In the genomic region with DNA sequence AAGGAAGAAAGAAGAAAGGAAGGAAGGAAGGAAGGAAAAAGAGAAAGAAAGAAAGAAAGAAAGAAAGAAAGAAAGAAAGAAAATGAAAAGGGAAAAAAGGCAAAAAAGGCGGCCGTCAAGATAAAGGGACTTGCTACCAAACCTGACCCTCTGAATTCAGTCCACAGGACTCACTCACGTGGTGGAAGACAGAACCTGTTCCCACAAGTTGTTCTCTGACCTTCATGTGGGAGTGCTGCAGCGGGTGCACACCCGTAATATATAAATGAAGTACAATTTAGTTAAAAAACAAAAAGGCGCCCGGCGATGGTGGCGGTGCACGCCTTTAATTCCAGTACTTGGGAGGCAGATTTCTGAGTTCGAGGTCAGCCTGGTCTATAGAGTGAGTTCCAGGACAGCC, we compare ENCODE assay signal across 17 mouse cellular contexts. TPM values are rescaled to one million over a fixed set of nuclear protein-coding genes. Genes with fewer than 3 reads are reported as not detected.
DNase-seq lines count a peak whose midpoint lies in the region; ATAC-seq and TF ChIP-seq lines count a peak whose summit lies in the region.
"Had no signal": no experiment of that assay in that cellular context is flagged by ENCODE, and none has a peak within 500 bp of the region (broad histone marks: within the 10 kb centered on the region; RNA-seq: fewer than 3 reads in every experiment).

No protein-coding gene starts in this region.

- WGBS in heart, embryonic 15.5 days = 82% methylated on average over 11 of the region's 11 CpGs
- WGBS in lung, embryonic 14.5 days = 80% methylated on average over 11 of the region's 11 CpGs
- 79% methylated on average over 11 of the region's 11 CpGs for WGBS in embryonic facial prominence, embryonic 13.5 days
- WGBS in limb, embryonic 13.5 days = 85% methylated on average over 11 of the region's 11 CpGs

- H3K27me3 ChIP-seq in heart, embryonic 15.5 days = no peaks in the 10 kb centered on the region
- H3K27me3 ChIP-seq in lung, embryonic 14.5 days (ENCODE audit: insufficient read depth, low read length) = no peaks in the 10 kb centered on the region
- no peaks in the 10 kb centered on the region for H3K27me3 ChIP-seq in embryonic facial prominence, embryonic 13.5 days
- H3K27me3 ChIP-seq in limb, embryonic 13.5 days = no peaks in the 10 kb centered on the region

- H3K9me3 ChIP-seq in heart, embryonic 15.5 days (replicated peaks) = no peaks in the 10 kb centered on the region
- no peaks in the 10 kb centered on the region for H3K9me3 ChIP-seq in lung, embryonic 14.5 days (ENCODE audit: low read depth, low read length)
- H3K9me3 ChIP-seq in embryonic facial prominence, embryonic 13.5 days = no peaks in the 10 kb centered on the region
- no peaks in the 10 kb centered on the region for H3K9me3 ChIP-seq in limb, embryonic 13.5 days
- H3K9me3 ChIP-seq: G1E; liver, embryonic 13.5 days had no signal

- no peak for ATAC-seq in heart, embryonic 15.5 days (replicated peaks; ENCODE audit: insufficient number of reproducible peaks, insufficient read depth, low FRiP score, low read depth)
- ATAC-seq in lung, embryonic 14.5 days (ENCODE audit: insufficient read depth) = no peak
- no peak for ATAC-seq in embryonic facial prominence, embryonic 13.5 days (ENCODE audit: insufficient number of reproducible peaks, insufficient read depth, low FRiP score, low TSS enrichment, low read depth)
- ATAC-seq in limb, embryonic 13.5 days (ENCODE audit: low FRiP score, low read depth) = no peak
- no peak for ATAC-seq in erythroblast, adult 5-6 weeks (replicated peaks; ENCODE audit: low FRiP score, poor library complexity, severe bottlenecking)

- H3K4me2 ChIP-seq in heart, embryonic 15.5 days = no peak overlapping the region
- 0 out of 2 replicates have a peak overlapping the region, but pooled peaks have one; percentile 86 for H3K4me2 ChIP-seq in lung, embryonic 14.5 days
- peak overlapping the region; percentile 84 for H3K4me2 ChIP-seq in embryonic facial prominence, embryonic 13.5 days
- no peak overlapping the region for H3K4me2 ChIP-seq in limb, embryonic 13.5 days (replicated peaks)
- H3K4me2 ChIP-seq: liver, embryonic 13.5 days had no signal

- H3K36me3 ChIP-seq in heart, embryonic 15.5 days = no peaks in the 10 kb centered on the region
- H3K36me3 ChIP-seq in lung, embryonic 14.5 days (ENCODE audit: insufficient read depth) = peaks cover 14% of the 10 kb centered on the region
- H3K36me3 ChIP-seq in embryonic facial prominence, embryonic 13.5 days = peaks cover 15% of the 10 kb centered on the region
- peaks cover 26% of the 10 kb centered on the region for H3K36me3 ChIP-seq in limb, embryonic 13.5 days
- H3K36me3 ChIP-seq: liver, embryonic 13.5 days had no signal

- no peak for DNase-seq in heart, adult 11 months
- DNase-seq in lung, embryonic 14.5 days = no peak
- DNase-seq in lung, postnatal 36 days = no peak
- DNase-seq in gastrocnemius, adult 18-20 months (ENCODE audit: low spot score) = no peak
- DNase-seq: adrenal gland, postnatal 25 days; B cell, adult 2 months; cerebellum, adult 9-11 months; gastrocnemius, postnatal 36 days; kidney, adult 8-10 months; liver, embryonic 13.5 days; lung, postnatal 10 days had no signal

- H3K4me1 ChIP-seq in heart, embryonic 15.5 days (replicated peaks) = peaks cover 49% of the 10 kb centered on the region
- H3K4me1 ChIP-seq in lung, embryonic 14.5 days (ENCODE audit: insufficient read depth) = 0 out of 2 replicates have a peak, but pooled peaks cover 11% of the 10 kb centered on the region
- H3K4me1 ChIP-seq in embryonic facial prominence, embryonic 13.5 days = peaks cover 50% of the 10 kb centered on the region
- peaks cover 46% of the 10 kb centered on the region for H3K4me1 ChIP-seq in limb, embryonic 13.5 days

- TF ChIP-seq CTCF in lung, embryonic 14.5 days (IDR thresholded peaks at IDR 0.05; ENCODE audit: low read depth) = no peak

- 0 out of 2 replicates have a peak overlapping the region, but pooled peaks have one; percentile 89 for H3K27ac ChIP-seq in heart, embryonic 15.5 days
- H3K27ac ChIP-seq in lung, embryonic 14.5 days (ENCODE audit: low read depth) = no peak overlapping the region
- peak overlapping the region; percentile 99; the same call in 1 of the 2 replicates for H3K27ac ChIP-seq in embryonic facial prominence, embryonic 13.5 days
- H3K27ac ChIP-seq in limb, embryonic 13.5 days = no peak overlapping the region

- H3K4me3 ChIP-seq in heart, embryonic 15.5 days = no peak overlapping the region
- no peak overlapping the region for H3K4me3 ChIP-seq in lung, embryonic 14.5 days (ENCODE audit: low read depth, low read length)
- H3K4me3 ChIP-seq in embryonic facial prominence, embryonic 13.5 days = no peak overlapping the region
- H3K4me3 ChIP-seq in limb, embryonic 13.5 days = no peak overlapping the region
- H3K4me3 ChIP-seq: liver, embryonic 13.5 days had no signal

- no peak overlapping the region for H3K9ac ChIP-seq in heart, embryonic 15.5 days
- H3K9ac ChIP-seq in lung, embryonic 14.5 days = no peak overlapping the region
- H3K9ac ChIP-seq in embryonic facial prominence, embryonic 13.5 days = peak overlapping the region; percentile 99
- peak overlapping the region; percentile 100; the same call in 1 of the 2 replicates for H3K9ac ChIP-seq in limb, embryonic 13.5 days

RNA-seq across cellular contexts. Expression of gene Mex3a, which starts 3.5 kb away (rescaled TPM):
- polyA plus RNA-seq in heart, embryonic 15.5 days (2015; fragmentation: Nextera tagmentation; extraction: Ambion mirVana) = 6.5 and 8.0 TPM in 2 replicates
- 25.0 and 25.4 TPM in 2 replicates for polyA plus RNA-seq in lung, embryonic 14.5 days (2014; fragmentation: Nextera tagmentation; extraction: Ambion mirVana)
- 32.2 and 33.4 TPM in 2 replicates for polyA plus RNA-seq in embryonic facial prominence, embryonic 13.5 days (2015; fragmentation: Nextera tagmentation; extraction: Ambion mirVana)
- 32.9 and 33.9 TPM in 2 replicates for polyA plus RNA-seq in limb, embryonic 13.5 days (2015; fragmentation: Nextera tagmentation; extraction: Ambion mirVana)
- under 1 TPM; 0.17 to 0.18 TPM for total RNA-seq in gastrocnemius, adult 18-20 months (2021)
- 0.19 and 1.5 TPM in 2 replicates for total RNA-seq in erythroblast, adult 5-6 weeks (2015; ENCODE audit: low replicate concordance)
- 0.34 TPM in 1 of 2 replicates, not detected in the other for total RNA-seq in erythroblast, adult 5-6 weeks (2017; ENCODE audit: low replicate concordance)

RNA-seq across cellular contexts. Expression of gene Lmna, which starts 18.9 kb away (rescaled TPM):
- polyA plus RNA-seq in heart, embryonic 15.5 days (2015; fragmentation: Nextera tagmentation; extraction: Ambion mirVana) = 110 and 131 TPM in 2 replicates
- 70.0 TPM in 2 replicates for polyA plus RNA-seq in lung, embryonic 14.5 days (2014; fragmentation: Nextera tagmentation; extraction: Ambion mirVana)
- 311 and 321 TPM in 2 replicates for polyA plus RNA-seq in embryonic facial prominence, embryonic 13.5 days (2015; fragmentation: Nextera tagmentation; extraction: Ambion mirVana)
- polyA plus RNA-seq in limb, embryonic 13.5 days (2015; fragmentation: Nextera tagmentation; extraction: Ambion mirVana) = 174 and 183 TPM in 2 replicates
- 10 to 100 TPM; 68.3 to 89.6 TPM for total RNA-seq in gastrocnemius, adult 18-20 months (2021)
- 6.9 and 9.0 TPM in 2 replicates for total RNA-seq in erythroblast, adult 5-6 weeks (2015; ENCODE audit: low replicate concordance)
- 45.6 and 52.7 TPM in 2 replicates for total RNA-seq in erythroblast, adult 5-6 weeks (2017; ENCODE audit: low replicate concordance)

RNA-seq across cellular contexts. Expression of gene Rab25, which starts 19.5 kb away (rescaled TPM):
- polyA plus RNA-seq in heart, embryonic 15.5 days (2015; fragmentation: Nextera tagmentation; extraction: Ambion mirVana) = 0.92 and 4.0 TPM in 2 replicates
- 21.3 and 22.1 TPM in 2 replicates for polyA plus RNA-seq in lung, embryonic 14.5 days (2014; fragmentation: Nextera tagmentation; extraction: Ambion mirVana)
- polyA plus RNA-seq in embryonic facial prominence, embryonic 13.5 days (2015; fragmentation: Nextera tagmentation; extraction: Ambion mirVana) = 18.6 and 19.5 TPM in 2 replicates
- 7.7 and 9.3 TPM in 2 replicates for polyA plus RNA-seq in limb, embryonic 13.5 days (2015; fragmentation: Nextera tagmentation; extraction: Ambion mirVana)
- not detected for total RNA-seq in gastrocnemius, adult 18-20 months (2021)
- total RNA-seq in erythroblast, adult 5-6 weeks (2015; ENCODE audit: low replicate concordance) = not detected in 2 replicates
- not detected in 2 replicates for total RNA-seq in erythroblast, adult 5-6 weeks (2017; ENCODE audit: low replicate concordance)
- total RNA-seq: adrenal gland, postnatal 25 days; gastrocnemius, postnatal 36 days had no signal
- polyA plus RNA-seq: heart, postnatal 0 days had no signal

RNA-seq across cellular contexts. Expression of gene Lamtor2, which starts 24.2 kb away (rescaled TPM):
- polyA plus RNA-seq in heart, embryonic 15.5 days (2015; fragmentation: Nextera tagmentation; extraction: Ambion mirVana) = 119 and 144 TPM in 2 replicates
- 77.6 and 93.9 TPM in 2 replicates for polyA plus RNA-seq in lung, embryonic 14.5 days (2014; fragmentation: Nextera tagmentation; extraction: Ambion mirVana)
- polyA plus RNA-seq in embryonic facial prominence, embryonic 13.5 days (2015; fragmentation: Nextera tagmentation; extraction: Ambion mirVana) = 164 and 169 TPM in 2 replicates
- polyA plus RNA-seq in limb, embryonic 13.5 days (2015; fragmentation: Nextera tagmentation; extraction: Ambion mirVana) = 147 and 154 TPM in 2 replicates
- 10 to 100 TPM; 90.8 to 95.9 TPM for total RNA-seq in gastrocnemius, adult 18-20 months (2021)
- 4.2 and 8.6 TPM in 2 replicates for total RNA-seq in erythroblast, adult 5-6 weeks (2015; ENCODE audit: low replicate concordance)
- total RNA-seq in erythroblast, adult 5-6 weeks (2017; ENCODE audit: low replicate concordance) = 14.3 and 15.8 TPM in 2 replicates

RNA-seq across cellular contexts. Expression of gene Ubqln4, which starts 24.9 kb away (rescaled TPM):
- polyA plus RNA-seq in heart, embryonic 15.5 days (2015; fragmentation: Nextera tagmentation; extraction: Ambion mirVana) = 30.0 and 34.9 TPM in 2 replicates
- polyA plus RNA-seq in lung, embryonic 14.5 days (2014; fragmentation: Nextera tagmentation; extraction: Ambion mirVana) = 64.9 and 68.5 TPM in 2 replicates
- polyA plus RNA-seq in embryonic facial prominence, embryonic 13.5 days (2015; fragmentation: Nextera tagmentation; extraction: Ambion mirVana) = 43.0 and 44.6 TPM in 2 replicates
- 46.6 and 48.2 TPM in 2 replicates for polyA plus RNA-seq in limb, embryonic 13.5 days (2015; fragmentation: Nextera tagmentation; extraction: Ambion mirVana)
- 10 to 100 TPM; 86.3 to 89.9 TPM for total RNA-seq in gastrocnemius, adult 18-20 months (2021)
- 5.4 and 7.9 TPM in 2 replicates for total RNA-seq in erythroblast, adult 5-6 weeks (2015; ENCODE audit: low replicate concordance)
- total RNA-seq in erythroblast, adult 5-6 weeks (2017; ENCODE audit: low replicate concordance) = 5.7 and 10.0 TPM in 2 replicates

Comparison
In these comparisons a context has a peak if more than half of its experiments do, and no peak if none do; other contexts are left out.
1. H3K27ac ChIP-seq: peak in heart, embryonic 15.5 days (single experiment) and embryonic facial prominence, embryonic 13.5 days (single experiment); none in lung, embryonic 14.5 days (single experiment) and limb, embryonic 13.5 days (single experiment).
2. H3K4me2 ChIP-seq: peak in lung, embryonic 14.5 days (single experiment) and embryonic facial prominence, embryonic 13.5 days (single experiment); none in heart, embryonic 15.5 days (single experiment) and limb, embryonic 13.5 days (single experiment).
3. H3K9ac ChIP-seq: peak in embryonic facial prominence, embryonic 13.5 days (single experiment) and limb, embryonic 13.5 days (single experiment); none in heart, embryonic 15.5 days (single experiment) and lung, embryonic 14.5 days (single experiment).